Mouse (Mus musculus) megakaryocyte, embryonic 14.5 days (primary cell): ENCODE results near the gene Prps1l3. TPM values are rescaled to one million over a fixed set of nuclear protein-coding genes. Genes with fewer than 3 reads are reported as not detected.

Experiments used
- H3K27me3 ChIP-seq: replicated peaks from 2 replicates; pipeline ENCODE3; 2012; ENCODE audit warnings: inconsistent platforms
- H3K36me3 ChIP-seq: replicated peaks from 2 replicates; pipeline ENCODE3; 2012; ENCODE audit warnings: low read length, inconsistent platforms, mixed read lengths
- H3K4me1 ChIP-seq: 2 replicates; pipeline ENCODE4 v1.6.1; 2012; ENCODE audit warnings: inconsistent platforms
- H3K4me3 ChIP-seq: replicated peaks from 2 replicates; pipeline ENCODE3; 2012; ENCODE audit warnings: moderate library complexity, mild to moderate bottlenecking, inconsistent platforms
- H3K9me3 ChIP-seq: 2 replicates; pipeline ENCODE4 v1.6.1; 2012; ENCODE audit warnings: inconsistent platforms
- FLI1 ChIP-seq: IDR thresholded peaks from 2 replicates; pipeline ENCODE4 v1.6.1; 2012; ENCODE audit warnings: low read length, inconsistent platforms, mixed read lengths
- GATA1 ChIP-seq: IDR thresholded peaks from 3 replicates; pipeline ENCODE4 v1.6.1; 2012; ENCODE audit warnings: mixed read lengths, low read length, inconsistent platforms, borderline replicate concordance
- polyA plus RNA-seq: library from polyadenylated mRNA; stranded (reverse); fragments of >175 nt; gene quantifications from 2 replicates; pipeline ENCODE4 v1.2.3, GENCODE M21; 2012; ENCODE audit warnings: low replicate concordance; ENCODE audit not compliant: insufficient read depth

The Prps1l3 gene
- polyA plus RNA-seq, 1 experiment = 3.3 TPM

DNA sequence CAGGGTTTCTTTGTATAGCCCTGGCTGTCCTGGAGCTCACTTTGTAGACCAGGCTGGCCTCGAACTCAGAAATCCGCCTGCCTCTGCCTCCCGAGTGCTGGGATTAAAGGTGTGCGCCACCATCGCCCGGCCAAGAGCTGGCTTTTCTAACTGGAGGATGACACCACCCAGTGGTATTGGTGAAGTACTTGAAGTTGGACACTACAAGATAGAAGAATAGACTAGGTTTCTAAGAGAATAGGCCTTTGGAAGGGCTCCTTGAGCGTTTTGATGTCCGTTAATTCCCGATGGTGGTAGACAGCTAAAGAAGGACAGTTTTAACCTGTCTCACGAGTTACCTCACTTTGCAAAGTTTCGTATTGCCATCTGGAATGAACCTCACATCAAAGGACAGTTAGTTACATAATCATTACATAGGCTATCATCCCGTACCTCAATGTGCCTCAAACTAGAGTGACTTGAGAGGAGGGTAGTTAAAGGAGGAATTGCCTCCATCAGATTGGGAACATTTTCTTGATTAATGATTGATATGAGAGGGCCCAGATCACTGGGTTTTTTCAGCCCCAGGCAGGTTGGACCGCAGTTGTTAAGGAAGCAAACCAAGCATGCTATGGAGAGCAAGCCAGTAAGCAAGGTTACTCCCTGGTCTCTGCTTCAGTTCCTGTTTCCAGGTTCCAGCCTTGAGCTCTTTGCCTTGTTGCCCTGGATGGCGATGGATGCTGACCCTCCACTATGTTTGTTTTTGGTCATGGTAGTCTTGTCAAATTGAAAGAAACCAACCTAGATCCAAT, 1.1 kb downstream of the Prps1l3 start:
- no peak for TF ChIP-seq FLI1
- TF ChIP-seq GATA1 = no peak
- Histone ChIP-seq H3K4me3 (peak overlapping the region; percentile 95), H3K36me3 (peaks cover 9% of the 10 kb centered on the region), H3K27me3 (no peaks in the 10 kb centered on the region), H3K4me1 (peaks cover 27% of the 10 kb centered on the region), H3K9me3 (0 out of 2 replicates have a peak, but pooled peaks cover 5% of the 10 kb centered on the region)

DNA sequence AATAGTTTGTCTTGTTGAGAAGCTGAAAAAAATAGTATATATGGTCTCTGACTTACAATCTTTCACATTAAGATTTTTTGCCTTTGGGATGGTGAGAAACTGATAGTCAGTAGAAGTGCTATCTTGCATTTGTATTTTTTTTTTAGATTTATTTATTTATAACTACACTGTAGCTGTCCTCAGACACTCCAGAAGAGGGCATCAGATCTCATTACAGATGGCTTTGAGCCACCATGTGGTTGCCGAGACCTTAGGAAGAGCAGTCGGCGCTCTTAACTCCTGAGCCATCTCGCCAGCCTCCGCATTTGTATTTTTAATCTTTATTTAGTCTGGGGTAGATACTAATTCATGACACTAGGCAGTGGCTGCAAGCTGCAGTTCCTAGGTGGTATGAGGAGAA, 3.2 kb downstream of the Prps1l3 start:
- Histone ChIP-seq H3K9me3 (peaks cover 3% of the 10 kb centered on the region; the same call in 1 of the 2 replicates), H3K27me3 (no peaks in the 10 kb centered on the region), H3K36me3 (peaks cover 20% of the 10 kb centered on the region), H3K4me1 (peaks cover 24% of the 10 kb centered on the region), H3K4me3 (no peak overlapping the region)
- no peak for TF ChIP-seq GATA1
- TF ChIP-seq FLI1 = no peak

DNA sequence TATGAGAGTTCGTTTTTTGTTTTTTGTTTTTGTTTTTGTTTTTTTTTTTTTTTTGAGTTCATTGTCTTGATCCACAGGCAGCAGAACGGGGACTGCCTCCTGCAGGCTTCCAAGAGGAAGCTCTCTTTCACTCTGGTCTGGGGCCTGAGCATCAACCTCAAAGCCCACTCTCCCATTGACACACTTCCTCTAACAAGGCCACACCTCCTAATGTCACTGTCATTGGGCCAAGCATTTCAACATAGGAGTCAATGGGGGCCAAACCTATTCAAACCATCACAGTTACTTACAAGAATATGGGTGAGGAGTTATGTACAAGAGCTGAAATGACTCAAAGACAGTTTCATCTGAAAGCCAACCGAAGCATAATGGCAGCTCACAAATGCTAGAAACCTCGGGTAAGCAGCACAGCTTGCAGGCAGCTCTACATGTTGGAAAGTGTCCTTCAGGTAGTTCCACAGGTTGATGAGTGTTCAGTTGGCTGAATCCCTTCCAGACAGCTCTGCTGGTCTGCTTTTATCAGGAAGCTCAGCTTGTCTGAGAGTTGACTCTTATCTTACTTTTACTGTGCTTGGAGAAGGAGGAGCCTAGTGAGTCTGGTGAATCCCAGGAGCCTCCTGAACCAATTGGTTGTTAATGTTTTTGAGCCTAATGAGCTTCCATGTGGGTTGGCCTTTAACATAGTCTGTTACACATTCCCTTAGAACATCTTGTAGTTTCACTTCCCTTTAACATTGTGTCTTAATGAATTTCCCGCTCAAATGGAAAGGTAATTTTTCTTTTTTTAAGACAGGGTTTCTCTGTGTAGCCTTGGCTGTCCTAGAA, 13.7 kb downstream of the Prps1l3 start:
- peaks cover 6% of the 10 kb centered on the region; the same call in 1 of the 2 replicates for H3K4me1 ChIP-seq
- no peak for TF ChIP-seq FLI1
- TF ChIP-seq GATA1 = no peak
- H3K36me3 ChIP-seq = peaks cover 51% of the 10 kb centered on the region
- peaks cover 2% of the 10 kb centered on the region; the same call in 1 of the 2 replicates for H3K9me3 ChIP-seq
- no peak overlapping the region for H3K4me3 ChIP-seq
- H3K27me3 ChIP-seq = no peaks in the 10 kb centered on the region

DNA sequence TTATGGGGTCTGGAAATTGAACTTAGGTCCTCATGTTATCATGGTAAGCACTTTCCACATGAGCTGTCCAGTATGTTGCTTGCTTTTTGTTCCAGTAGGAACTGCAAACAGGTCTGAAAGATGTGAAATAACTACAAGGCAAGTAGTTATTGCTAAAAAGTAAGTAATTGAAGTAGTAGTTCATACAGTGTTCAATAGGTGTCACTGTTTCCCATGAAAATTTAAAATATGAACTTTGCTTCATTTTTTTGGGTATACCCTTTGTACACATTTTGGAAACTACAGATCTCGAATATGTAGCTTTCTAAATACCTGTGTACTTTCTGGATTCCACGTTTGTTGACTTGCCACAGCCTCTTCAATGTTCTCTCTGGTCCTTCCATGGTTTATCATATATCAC, 28.4 kb downstream of the Prps1l3 start:
- no peak overlapping the region for H3K4me3 ChIP-seq
- TF ChIP-seq FLI1 = no peak
- TF ChIP-seq GATA1 = no peak
- H3K36me3 ChIP-seq = no peaks in the 10 kb centered on the region
- no peaks in the 10 kb centered on the region for H3K27me3 ChIP-seq
- H3K4me1 ChIP-seq = no peaks in the 10 kb centered on the region
- no peaks in the 10 kb centered on the region; the same call in 1 of the 2 replicates for H3K9me3 ChIP-seq

DNA sequence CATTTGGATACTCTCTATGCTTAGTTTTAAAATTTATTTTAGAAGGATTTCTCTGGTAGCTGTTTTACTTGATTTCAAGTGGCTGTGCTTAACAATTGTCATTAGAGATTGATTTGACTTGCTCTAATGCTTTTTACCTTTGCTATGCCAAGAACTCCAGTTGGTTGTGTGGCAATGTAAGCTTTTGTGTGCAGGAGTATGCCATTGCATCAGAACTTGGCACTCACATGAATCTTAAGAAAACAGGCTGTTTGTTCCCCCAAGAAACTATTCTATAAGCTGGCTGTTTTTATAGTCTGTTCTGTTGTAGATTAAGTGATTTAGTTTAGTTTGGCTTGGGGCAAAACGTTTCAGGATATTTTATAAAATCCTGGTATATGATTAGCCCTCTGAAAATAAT, 45.2 kb downstream of the Prps1l3 start:
- no peak for TF ChIP-seq FLI1
- TF ChIP-seq GATA1 = no peak
- Histone ChIP-seq H3K9me3 (0 out of 2 replicates have a peak, but pooled peaks cover 3% of the 10 kb centered on the region), H3K36me3 (peaks cover 6% of the 10 kb centered on the region), H3K4me3 (no peak overlapping the region), H3K27me3 (no peaks in the 10 kb centered on the region), H3K4me1 (no peaks in the 10 kb centered on the region)

DNA sequence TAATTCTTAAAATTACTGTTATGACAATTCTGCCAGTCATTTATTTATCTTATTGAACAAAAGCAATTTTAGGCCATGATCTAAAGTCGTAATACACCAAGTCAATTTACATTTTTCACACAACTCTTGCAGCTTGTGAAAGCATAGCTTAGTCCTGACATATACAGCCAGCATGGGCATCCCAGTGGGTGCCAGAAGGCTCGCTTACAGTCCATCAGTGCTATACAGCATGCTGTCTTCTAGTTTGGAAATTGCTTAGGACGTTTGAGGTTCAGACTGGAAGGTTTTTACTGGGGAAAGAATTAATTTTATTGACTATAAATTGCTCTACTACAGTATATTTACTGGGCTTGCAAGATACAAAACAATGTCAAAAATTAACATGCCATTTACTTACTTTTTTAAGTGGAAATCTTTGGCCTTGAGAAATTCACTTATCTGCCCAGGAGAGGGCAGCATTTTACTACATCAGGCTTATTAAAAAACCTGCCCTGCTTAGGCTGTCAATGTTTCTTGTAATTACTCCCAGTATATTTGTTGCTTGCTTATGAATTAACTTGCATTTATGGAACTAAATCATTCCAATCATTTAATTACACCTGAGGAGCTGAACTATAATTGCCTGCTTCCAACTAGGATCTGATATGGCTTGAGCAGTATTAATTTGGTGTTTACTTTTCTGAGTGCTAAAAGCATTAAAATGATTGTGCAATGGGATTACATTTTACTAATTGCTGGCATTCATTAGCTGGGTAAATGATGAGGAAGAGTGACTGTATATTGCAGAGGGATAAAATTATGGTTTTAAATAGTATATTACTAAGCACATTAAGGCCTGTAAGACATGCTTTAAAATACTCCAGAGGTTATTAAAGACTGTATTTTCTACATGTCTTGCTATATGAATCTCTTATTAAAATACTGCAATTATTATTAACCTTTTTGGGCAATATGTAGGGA, 51.2 kb downstream of the Prps1l3 start:
- H3K4me1 ChIP-seq = no peaks in the 10 kb centered on the region
- H3K27me3 ChIP-seq = no peaks in the 10 kb centered on the region
- no peaks in the 10 kb centered on the region for H3K36me3 ChIP-seq
- no peaks in the 10 kb centered on the region for H3K9me3 ChIP-seq
- no peak overlapping the region for H3K4me3 ChIP-seq
- TF ChIP-seq FLI1 (no peak), GATA1 (no peak)

DNA sequence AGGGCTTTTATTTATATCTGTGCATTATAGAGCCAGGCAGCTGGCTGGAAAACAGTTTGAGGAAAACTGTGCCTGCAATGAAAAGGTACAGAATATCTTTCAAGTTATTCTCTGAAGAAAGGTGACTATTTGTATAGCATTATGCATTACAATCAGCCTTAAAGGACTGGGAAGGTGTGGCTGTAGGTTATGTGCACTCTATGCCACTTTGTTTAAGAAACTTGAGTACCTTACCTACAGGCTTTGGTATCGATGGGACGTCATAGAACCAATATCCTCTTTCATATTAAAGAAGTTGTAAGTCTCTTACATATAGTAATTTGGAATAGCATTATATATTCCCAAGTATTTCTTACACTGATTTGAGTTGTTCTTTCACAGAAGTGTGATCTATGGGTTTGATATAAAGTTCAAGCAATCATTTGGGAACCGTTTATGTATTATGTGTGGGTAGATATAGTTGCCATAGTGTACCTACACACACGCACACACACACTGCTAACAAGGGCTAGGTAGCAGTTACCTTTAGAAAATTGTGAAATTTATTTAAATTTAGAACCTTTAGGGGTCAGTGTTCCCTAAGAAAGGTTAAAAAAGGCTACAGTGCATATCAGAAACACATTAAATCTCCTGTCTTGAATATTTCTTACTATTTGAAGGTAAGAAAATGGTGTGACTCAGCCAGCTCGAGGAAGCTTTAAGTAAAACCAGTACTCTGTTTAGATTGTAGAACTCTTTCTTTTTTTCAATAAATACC, 55.3 kb downstream of the Prps1l3 start:
- H3K36me3 ChIP-seq = no peaks in the 10 kb centered on the region
- no peaks in the 10 kb centered on the region for H3K9me3 ChIP-seq
- no peak overlapping the region for H3K4me3 ChIP-seq
- H3K4me1 ChIP-seq = no peaks in the 10 kb centered on the region
- no peak for TF ChIP-seq FLI1
- no peak for TF ChIP-seq GATA1
- no peaks in the 10 kb centered on the region for H3K27me3 ChIP-seq

Other genes starting within 250 kb of the Prps1l3 start
- gene Slc25a21, start 32.9 kb upstream of the Prps1l3 start, polyA plus RNA-seq = 0.18 TPM in 1 of 2 replicates, not detected in the other
- 0.74 TPM in 1 of 2 replicates, not detected in the other for gene Mipol1, start within 50 bp of the Prps1l3 start, polyA plus RNA-seq